Mouse (Mus musculus) MN1 (cell line): Measurements from ENCODE around the gene Ptbp2.

Experiments
- DNase-seq: peaks from one replicate; pipeline ENCODE4 v3.0.0-alpha.2; 2016; ENCODE audit warnings: low spot score

Gene Ptbp2

DNA sequence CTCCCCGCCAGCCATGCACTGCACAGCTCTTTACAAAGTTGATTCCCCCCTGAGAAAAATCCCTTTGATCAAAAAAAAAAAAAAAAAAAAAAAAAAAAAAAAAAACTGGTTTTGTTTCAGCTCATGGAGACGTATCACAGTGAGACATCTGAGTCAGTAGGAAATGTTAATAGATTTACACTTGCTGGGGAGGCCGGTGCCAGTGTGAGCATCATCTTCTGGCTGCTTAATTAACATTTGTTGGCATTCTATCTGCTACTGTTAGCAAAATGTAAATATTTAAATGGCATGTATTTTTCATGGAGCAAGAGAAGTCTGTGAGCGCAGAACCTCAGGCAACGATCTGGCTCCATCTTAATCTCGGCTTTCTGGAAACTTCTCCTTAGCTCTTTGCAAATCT lies 99.5 kb downstream of the Ptbp2 start:
- DNase-seq: no peak
